Mouse (Mus musculus) cerebellum, adult 11-12 months (tissue): ENCODE data around the gene Gpnmb.

Source experiments
- DNase-seq: peaks from one replicate; pipeline ENCODE4 v3.0.0; 2022

Gpnmb gene

GRCm38 (mm10) chr6:49032783-49033182 lies 3.6 kb upstream of the Gpnmb start:
- DNase-seq: no peak

DNA sequence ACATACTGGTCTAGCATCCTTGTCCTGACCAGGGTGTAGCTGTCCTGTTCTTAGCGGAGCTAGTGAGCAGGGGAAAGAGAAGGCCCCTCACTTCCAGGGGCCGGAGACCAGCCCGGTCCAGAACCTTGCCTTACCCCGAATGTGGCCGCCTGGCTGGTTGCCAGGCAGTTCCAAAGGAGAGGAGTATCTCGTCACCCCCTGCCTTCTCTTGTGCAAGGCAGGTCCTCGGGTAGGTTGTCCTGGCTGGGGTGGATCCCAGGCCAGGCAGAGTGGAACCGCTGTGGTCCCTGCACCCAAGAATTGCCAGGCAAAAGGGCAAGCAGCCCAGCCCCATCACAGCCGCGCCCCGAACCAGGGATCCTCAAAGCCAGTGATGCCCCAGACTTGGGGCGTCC lies 919 bp downstream of the Gpnmb start:
- DNase-seq: no peak

DNA sequence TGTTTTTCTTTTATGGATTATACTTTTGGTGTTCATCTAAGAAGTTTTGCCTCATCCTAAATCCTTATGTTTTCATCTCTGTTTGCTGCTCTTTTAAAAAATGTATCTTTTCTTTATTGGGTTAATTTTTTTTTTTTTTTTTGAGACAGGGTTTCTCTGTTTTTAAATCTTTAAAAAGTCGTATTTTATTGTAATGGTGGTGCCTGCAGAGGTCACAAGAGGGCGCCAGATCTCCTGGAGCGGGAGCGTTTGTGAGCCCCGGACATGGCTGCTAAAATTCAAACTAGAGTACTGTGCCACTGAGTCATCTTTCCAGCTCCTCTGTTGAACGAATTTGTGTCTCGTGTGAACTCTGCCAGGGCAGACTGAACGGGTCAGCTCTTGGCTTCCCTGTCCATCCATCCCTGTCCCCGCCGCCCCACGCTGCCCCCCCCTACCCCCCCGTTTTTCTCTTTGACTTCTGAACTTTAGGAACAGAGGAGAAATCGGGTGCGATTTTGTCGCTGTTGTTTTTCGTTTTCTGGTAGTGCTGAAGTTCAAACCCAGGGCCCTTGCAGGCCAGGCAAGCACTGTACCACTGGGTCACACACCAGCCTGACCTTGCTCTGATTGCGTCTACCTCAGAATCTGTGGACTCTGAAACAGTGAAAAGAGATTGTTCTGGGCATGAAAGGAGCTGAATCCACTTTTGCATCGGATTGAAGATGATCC lies 3.3 kb downstream of the Gpnmb start:
- peak; percentile 6 for DNase-seq

DNA sequence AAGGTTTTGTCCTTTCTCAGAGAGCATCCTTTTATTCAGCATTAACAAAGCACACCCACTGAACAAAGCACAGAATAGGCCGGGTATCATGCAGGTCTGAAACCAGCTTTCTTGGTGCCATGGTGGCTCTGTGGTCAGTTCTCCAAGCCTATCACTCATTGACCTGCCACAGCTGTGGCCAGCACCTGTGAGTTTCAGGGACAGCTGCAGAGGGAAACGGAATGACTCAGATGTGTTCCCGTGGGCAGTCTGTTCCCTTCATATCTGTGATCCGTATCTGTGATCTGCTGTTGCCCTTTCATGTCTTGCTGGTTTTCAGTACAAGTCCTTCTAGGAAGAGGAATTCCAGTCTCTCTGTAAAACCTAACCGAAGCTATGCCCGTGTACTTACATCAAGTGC lies 10.2 kb downstream of the Gpnmb start:
- DNase-seq: no peak

- no peak for DNase-seq
Observed at GRCm38 (mm10) chr6:49046976-49047375, 10.6 kb downstream of the Gpnmb start.

DNA sequence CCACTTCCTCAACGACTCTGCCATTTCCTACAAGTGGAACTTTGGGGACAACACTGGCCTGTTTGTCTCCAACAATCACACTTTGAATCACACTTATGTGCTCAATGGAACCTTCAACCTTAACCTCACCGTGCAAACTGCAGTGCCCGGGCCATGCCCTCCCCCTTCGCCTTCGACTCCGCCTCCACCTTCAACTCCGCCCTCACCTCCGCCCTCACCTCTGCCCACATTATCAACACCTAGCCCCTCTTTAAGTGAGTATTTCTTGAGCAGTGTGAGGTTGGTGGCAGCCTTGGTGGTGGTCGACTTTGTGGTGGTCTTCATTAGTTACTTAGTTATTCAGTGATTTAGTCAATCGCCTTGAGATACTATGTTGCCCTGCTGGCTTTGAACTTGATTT lies 11.5 kb downstream of the Gpnmb start:
- no peak for DNase-seq

DNA sequence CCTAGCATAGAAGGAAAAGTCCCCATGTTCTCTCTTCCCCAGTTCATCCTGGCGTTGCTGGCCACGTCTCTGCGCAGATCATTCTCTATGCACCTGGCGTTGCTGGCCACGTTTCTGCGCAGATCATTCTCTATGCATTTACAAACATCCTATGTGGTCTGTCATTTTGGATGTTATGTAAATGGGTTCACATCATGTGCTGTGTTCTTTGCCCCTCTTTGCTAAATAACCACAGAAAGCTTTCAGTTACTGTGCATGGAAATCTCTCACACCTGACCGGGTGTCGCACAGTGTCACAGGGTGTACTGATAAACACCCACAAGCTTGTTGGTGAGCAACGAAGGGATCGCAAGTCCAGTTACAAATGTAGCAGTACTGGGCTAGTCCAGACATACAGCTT lies 12.0 kb downstream of the Gpnmb start:
- no peak for DNase-seq

DNA sequence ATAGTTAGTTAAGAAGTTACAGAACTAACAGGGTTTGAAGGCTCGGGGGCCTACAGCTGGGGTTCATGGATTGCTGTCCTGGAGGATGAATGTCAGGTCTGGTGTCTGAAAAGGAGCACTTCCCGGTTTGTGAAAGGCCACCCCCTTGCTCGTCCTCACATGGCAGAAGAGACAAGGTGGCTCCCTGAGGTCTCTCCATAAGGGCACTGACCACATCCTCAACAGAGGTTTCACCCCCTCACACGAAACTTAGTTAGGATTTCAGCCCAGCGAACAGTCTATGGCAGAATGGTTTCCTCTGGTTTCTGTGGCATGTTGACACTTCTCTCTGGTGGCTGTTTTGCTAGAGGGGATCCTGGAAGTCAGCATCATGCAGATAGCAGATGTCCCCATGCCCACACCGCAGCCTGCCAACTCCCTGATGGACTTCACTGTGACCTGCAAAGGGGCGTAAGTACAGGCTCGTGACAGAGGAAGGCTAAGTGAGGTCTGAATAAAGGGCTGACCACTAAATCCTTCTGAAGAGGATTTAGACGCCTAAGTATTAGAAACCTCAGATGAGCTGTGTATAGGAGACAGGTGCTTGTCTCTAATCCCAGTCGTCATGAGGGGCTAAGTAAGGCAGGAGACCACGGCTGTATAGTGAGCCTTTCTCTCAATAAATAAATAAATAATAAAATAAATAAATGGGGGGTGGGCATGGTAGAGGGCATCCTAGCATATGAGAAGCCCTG lies 14.5 kb downstream of the Gpnmb start:
- no peak for DNase-seq

DNA sequence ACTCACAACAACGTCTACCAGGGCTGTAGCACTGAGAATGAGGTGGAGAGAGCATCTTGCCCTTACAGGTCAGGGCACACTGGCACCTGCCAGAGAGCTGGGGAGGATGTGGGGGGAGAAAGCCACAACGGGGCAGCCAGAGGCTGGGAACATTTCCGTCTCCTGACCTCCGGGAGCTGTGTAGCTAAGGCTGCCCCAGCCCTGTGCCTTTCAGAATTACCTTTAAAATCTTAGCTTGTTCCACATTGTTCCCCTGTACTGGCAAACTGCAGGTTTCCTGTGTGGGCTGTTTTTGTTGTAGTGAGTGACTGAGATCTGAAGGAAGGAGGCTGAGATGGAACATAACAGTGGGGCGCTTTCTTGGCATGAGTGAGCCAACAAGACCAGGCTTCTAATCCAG lies 15.8 kb downstream of the Gpnmb start:
- no peak for DNase-seq

DNA sequence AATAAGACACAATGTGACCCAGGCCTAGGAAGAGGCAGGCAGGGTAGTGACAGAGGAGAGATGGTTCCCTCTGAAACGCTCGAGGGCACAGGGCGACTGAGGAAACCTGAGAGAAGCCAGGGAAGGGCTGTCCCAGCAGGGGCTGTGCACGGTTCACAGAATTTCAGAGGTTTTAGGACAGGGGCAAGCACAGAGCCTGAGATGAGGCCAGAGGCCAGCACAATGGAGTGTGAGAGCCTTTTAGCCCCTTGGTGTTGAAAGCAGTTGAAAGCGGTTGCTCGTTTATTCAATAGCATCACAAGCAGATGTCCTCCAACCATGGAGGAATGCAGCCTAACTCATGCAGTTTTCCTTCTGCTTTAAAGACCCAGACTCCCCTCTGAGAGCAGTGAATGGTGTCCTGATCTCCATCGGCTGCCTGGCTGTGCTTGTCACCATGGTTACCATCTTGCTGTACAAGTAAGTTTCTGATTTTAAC lies 18.9 kb downstream of the Gpnmb start:
- no peak for DNase-seq

- no peak for DNase-seq
Observed at GRCm38 (mm10) chr6:49056009-49056408, 19.7 kb downstream of the Gpnmb start.

- peak; percentile 41 for DNase-seq
Observed at GRCm38 (mm10) chr6:49057053-49058021, 21.0 kb downstream of the Gpnmb start.

- DNase-seq: no peak
Observed at GRCm38 (mm10) chr6:49068361-49068760, 32.0 kb downstream of the Gpnmb start.

DNA sequence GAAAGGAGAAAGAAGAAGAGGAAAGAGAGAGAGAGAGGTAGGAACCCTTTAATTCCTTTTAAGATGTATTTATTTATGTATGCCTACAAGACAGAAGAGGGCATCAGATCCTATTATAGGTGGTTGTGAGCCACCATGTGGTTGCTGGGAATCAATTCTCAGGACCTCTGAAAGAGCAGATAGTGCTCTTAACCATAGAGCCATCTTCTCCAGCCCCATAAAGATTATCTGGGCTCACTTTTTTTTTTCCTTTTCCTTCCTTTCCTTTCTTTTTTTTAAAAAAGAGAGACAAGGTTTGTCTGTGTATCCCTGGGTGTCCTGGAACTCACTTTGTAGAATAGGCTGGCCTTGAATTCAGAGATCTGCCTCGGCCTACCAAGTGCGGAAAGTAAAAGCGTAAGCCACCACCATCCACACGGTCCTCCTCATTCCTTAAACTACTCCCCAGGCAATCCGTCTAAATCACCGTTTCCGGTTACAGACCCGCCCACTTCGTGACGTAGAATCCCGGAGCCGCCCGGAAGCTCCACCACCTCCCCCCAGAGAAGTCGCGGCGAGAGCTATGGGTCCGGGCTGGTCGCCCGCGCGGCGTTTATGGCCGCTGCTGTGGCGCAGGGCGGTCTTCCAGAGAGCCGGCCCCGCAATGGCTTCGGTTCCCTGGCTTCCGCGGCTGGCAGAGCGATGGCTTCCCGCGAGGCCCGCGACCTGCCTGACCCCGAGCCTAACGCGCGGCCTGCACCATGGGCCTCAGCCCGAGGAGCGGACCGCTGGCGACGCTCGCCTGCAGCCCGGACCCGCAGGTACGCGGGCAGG lies 37.2 kb downstream of the Gpnmb start, which contains the start of gene Malsu1:
Gene Malsu1 (plus strand): TSS at position 492 of the 813 bp plus-strand sequence.
- peak; percentile 93 for DNase-seq

DNA sequence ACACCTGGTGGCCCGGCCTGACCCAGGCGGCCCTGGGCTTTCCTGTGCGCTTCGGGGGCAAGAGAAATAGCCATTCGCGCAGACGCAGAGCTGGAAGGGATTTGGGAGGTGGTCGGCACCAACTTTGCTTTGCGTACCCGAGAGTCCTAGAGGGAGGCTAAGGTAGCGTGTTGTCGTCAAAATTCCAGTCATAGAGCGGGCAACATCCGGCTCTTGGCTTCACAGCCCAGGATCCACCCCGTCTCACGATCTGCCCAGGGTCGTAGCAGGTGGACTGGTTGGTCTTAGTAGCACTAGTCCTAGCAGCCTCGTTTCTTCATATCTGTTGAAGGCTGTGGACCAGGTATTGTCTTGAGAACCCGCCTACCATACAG lies 37.8 kb downstream of the Gpnmb start:
- no peak for DNase-seq

DNA sequence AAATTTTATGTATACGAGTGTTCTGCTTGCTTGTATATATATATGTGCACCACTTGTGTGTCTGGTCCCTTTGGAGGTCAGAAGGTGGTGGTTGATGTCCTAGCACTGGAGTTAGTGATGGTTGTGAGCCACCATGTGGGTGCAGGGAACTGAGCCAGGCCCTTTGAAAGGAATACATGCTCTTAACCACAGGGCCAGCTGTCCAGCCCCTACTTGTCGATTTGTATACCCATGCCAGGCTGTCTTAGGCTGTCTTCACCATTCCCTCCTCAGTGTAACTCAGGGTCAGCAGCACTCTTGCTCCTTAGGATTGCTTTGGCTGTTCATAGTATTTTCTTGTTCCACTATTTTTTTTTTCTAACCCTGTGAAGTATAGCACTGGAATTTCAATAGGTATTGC lies 41.5 kb downstream of the Gpnmb start:
- no peak for DNase-seq

DNA sequence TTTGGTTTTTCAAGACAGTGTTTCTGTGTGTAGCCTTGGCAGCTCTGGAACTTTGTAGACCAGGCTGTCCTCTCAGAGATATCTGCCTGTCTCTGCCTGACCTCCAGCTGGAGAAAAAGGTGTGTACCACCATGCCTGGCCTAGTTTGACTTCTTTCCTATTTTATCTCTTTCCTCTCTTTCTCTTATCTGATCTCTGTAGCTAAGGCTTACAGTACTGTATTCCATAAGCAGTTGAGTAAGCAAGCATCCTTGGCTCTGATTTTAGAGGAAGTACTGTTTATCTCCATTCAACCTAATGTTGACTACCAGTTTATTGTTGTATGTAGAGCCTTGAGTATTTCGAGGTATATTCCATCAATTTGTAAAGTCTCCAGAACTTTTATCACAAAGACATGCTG lies 43.0 kb downstream of the Gpnmb start:
- no peak for DNase-seq

GRCm38 (mm10) chr6:49083008-49083407 lies 46.7 kb downstream of the Gpnmb start:
- no peak for DNase-seq

DNA sequence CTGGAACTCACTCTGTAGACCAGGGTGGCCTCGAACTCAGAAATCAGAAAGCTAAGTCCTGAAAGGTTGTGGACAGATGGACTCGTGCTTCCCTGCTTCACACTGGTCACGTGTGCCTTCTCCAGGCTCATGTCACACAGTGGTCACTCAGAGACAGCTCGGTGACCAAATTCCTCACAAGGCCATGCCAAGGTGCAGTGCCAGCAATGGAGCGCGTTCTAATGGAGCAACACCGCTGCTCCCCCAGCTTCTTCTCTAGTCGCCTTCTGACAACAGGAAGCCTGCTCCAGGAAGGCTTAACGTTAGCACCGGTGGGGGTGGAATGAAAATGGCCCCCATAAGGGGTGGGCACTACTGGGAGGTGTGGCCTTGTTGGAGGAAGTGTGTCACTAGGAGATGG lies 58.6 kb downstream of the Gpnmb start:
- DNase-seq: no peak

GRCm38 (mm10) chr6:49096421-49096820 lies 60.1 kb downstream of the Gpnmb start:
- peak; percentile 19 for DNase-seq

DNA sequence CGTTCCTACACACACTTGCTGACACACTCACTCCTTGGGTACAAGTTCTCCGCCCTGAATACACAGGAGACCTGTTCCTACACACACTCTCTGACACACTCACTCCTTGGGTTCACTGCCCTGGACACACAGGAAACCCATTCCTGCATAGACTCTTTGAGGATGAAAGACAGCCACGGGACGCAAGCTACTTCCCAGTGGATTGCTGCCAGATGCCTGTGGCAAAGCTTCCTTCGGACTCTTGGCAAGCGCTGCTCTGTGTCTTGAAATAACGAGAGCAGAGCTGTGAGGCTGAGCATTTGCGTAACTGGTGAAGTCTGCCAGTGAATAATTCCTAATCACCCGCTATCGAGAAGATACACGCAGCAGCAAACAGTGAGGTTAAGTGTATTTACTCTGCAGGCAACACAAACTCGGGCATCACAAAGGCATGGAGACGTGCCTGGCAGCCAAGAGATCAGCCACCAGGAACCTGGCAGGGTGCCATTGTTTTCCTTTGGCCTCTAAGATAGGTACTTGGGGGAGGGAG lies 60.7 kb downstream of the Gpnmb start:
- DNase-seq: peak; percentile 80

GRCm38 (mm10) chr6:49097596-49098110 lies 61.3 kb downstream of the Gpnmb start:
- peak; percentile 52 for DNase-seq
